ENCODE assay signal across 1 mouse cellular context in genomic region chr15:101196079-101196795, GRCm38 (mm10).
A peak's percentile ranks its signal among the peaks of the same experiment; 100 is the strongest.
TF ChIP-seq lines count a peak whose summit lies in the region.

No protein-coding gene starts in this region.

TF ChIP-seq in MEL, 35 proteins besides CTCF, POLR2A, EP300 and RAD21 (continued from another document):
- no peak for TF ChIP-seq NELFE (IDR thresholded peaks at IDR 0.05; ENCODE audit: low read depth, low read length)
- no peak for TF ChIP-seq TBP (IDR thresholded peaks at IDR 0.05; ENCODE audit: low read depth, low read length)
- TF ChIP-seq TAL1 (IDR thresholded peaks at IDR 0.05; ENCODE audit: low read length): no peak
- no peak for TF ChIP-seq JUND (IDR thresholded peaks at IDR 0.05; ENCODE audit: low read depth, low read length)
- TF ChIP-seq GABPA (IDR thresholded peaks at IDR 0.05; ENCODE audit: low read depth, low read length): peak; percentile 49; the same call in 1 of the 2 replicates
- no peak for TF ChIP-seq CHD2 (IDR thresholded peaks at IDR 0.05; ENCODE audit: low read length)
- peak; percentile 53; the same call in 1 of the 2 replicates for TF ChIP-seq MYB (IDR thresholded peaks at IDR 0.05; ENCODE audit: low read depth, low read length)
- no peak for TF ChIP-seq MAFK (IDR thresholded peaks at IDR 0.05; ENCODE audit: borderline replicate concordance, low read depth, low read length)
- TF ChIP-seq NRF1 (IDR thresholded peaks at IDR 0.05; ENCODE audit: insufficient read depth, low read depth, low read length, poor library complexity, severe bottlenecking): no peak
TF ChIP-seq in MEL: peak in this region for 2.
